Mouse (Mus musculus): Measurements from ENCODE around the gene Mpzl2. TPM values are rescaled to one million over a fixed set of nuclear protein-coding genes. Genes with fewer than 3 reads are reported as not detected.
A peak's percentile ranks its signal among the peaks of the same experiment; 100 is the strongest.

Mpzl2 gene
- 11.0 and 22.2 TPM in 2 replicates for polyA plus RNA-seq (2014; fragmentation: Nextera tagmentation; extraction: Ambion mirVana)

GRCm38 (mm10) chr9:45039499-45039898, at the start of gene Mpzl2:
TSS of gene Mpzl2 (plus strand) at chr9:45039799.
- Histone ChIP-seq H3K4me3 (ENCODE audit: low read length) (peak within 1 kb of the TSS; percentile 2; the same call in 1 of the 2 replicates), H3K9me3 (ENCODE audit: control insufficient read depth, low read length) (no peaks in the 10 kb centered on the region), H3K4me1 (ENCODE audit: control insufficient read depth, insufficient read depth, low read length) (peaks cover 17% of the 10 kb centered on the region; the same call in 1 of the 2 replicates), H3K9ac (ENCODE audit: low read depth, low read length) (peak within 1 kb of the TSS; percentile 12; the same call in 1 of the 2 replicates), H3K36me3 (ENCODE audit: control insufficient read depth, insufficient read depth, low read length) (no peaks in the 10 kb centered on the region), H3K4me2 (replicated peaks; ENCODE audit: low read depth, low read length) (peak within 1 kb of the TSS; percentile 31), H3K27ac (ENCODE audit: low read depth, low read length) (peak within 1 kb of the TSS; percentile 30; the same call in 1 of the 2 replicates), H3K27me3 (ENCODE audit: control insufficient read depth, insufficient read depth, low read length) (peaks cover 40% of the 10 kb centered on the region)
- ATAC-seq (ENCODE audit: low FRiP score, low TSS enrichment) = no peak
- WGBS = 69% methylated on average over 5 of the region's 5 CpGs

GRCm38 (mm10) chr9:44991821-44992220, 47.8 kb upstream of the Mpzl2 start:
- 75% methylated on average over 2 of the region's 2 CpGs for WGBS
- H3K4me1 ChIP-seq (ENCODE audit: control insufficient read depth, insufficient read depth, low read length) = no peaks in the 10 kb centered on the region

GRCm38 (mm10) chr9:44992271-44992670, 47.3 kb upstream of the Mpzl2 start:
- H3K4me1 ChIP-seq (ENCODE audit: control insufficient read depth, insufficient read depth, low read length) = no peaks in the 10 kb centered on the region
- H3K4me3 ChIP-seq (ENCODE audit: low read length) = no peak overlapping the region
- H3K9me3 ChIP-seq (ENCODE audit: control insufficient read depth, low read length) = no peaks in the 10 kb centered on the region
- no peak overlapping the region for H3K27ac ChIP-seq (ENCODE audit: low read depth, low read length)
- H3K4me2 ChIP-seq (replicated peaks; ENCODE audit: low read depth, low read length) = no peak overlapping the region
- no peak for ATAC-seq (ENCODE audit: low FRiP score, low TSS enrichment)
- H3K9ac ChIP-seq (ENCODE audit: low read depth, low read length) = no peak overlapping the region
- H3K27me3 ChIP-seq (ENCODE audit: control insufficient read depth, insufficient read depth, low read length) = no peaks in the 10 kb centered on the region
- H3K36me3 ChIP-seq (ENCODE audit: control insufficient read depth, insufficient read depth, low read length) = no peaks in the 10 kb centered on the region

More at GRCm38 (mm10) chr9:44991821-44992220, 47.8 kb upstream of the Mpzl2 start:
- H3K36me3 ChIP-seq (ENCODE audit: control insufficient read depth, insufficient read depth, low read length) = no peaks in the 10 kb centered on the region
- H3K9ac ChIP-seq (ENCODE audit: low read depth, low read length) = no peak overlapping the region
- H3K27ac ChIP-seq (ENCODE audit: low read depth, low read length) = no peak overlapping the region
- H3K4me3 ChIP-seq (ENCODE audit: low read length) = no peak overlapping the region
- H3K27me3 ChIP-seq (ENCODE audit: control insufficient read depth, insufficient read depth, low read length) = no peaks in the 10 kb centered on the region
- no peak overlapping the region for H3K4me2 ChIP-seq (replicated peaks; ENCODE audit: low read depth, low read length)
- H3K9me3 ChIP-seq (ENCODE audit: control insufficient read depth, low read length) = no peaks in the 10 kb centered on the region
- ATAC-seq (ENCODE audit: low FRiP score, low TSS enrichment) = no peak

- Histone ChIP-seq H3K4me1 (ENCODE audit: control insufficient read depth, insufficient read depth, low read length) (no peaks in the 10 kb centered on the region), H3K4me2 (replicated peaks; ENCODE audit: low read depth, low read length) (no peak overlapping the region), H3K36me3 (ENCODE audit: control insufficient read depth, insufficient read depth, low read length) (no peaks in the 10 kb centered on the region), H3K9me3 (ENCODE audit: control insufficient read depth, low read length) (no peaks in the 10 kb centered on the region), H3K27me3 (ENCODE audit: control insufficient read depth, insufficient read depth, low read length) (no peaks in the 10 kb centered on the region), H3K4me3 (ENCODE audit: low read length) (no peak overlapping the region), H3K27ac (ENCODE audit: low read depth, low read length) (no peak overlapping the region), H3K9ac (ENCODE audit: low read depth, low read length) (no peak overlapping the region)
- WGBS = 89% methylated on average over 2 of the region's 2 CpGs
- ATAC-seq (ENCODE audit: low FRiP score, low TSS enrichment) = no peak
Measured at GRCm38 (mm10) chr9:44993268-44993667, 46.3 kb upstream of the Mpzl2 start.

- Histone ChIP-seq H3K36me3 (ENCODE audit: control insufficient read depth, insufficient read depth, low read length) (no peaks in the 10 kb centered on the region), H3K27me3 (ENCODE audit: control insufficient read depth, insufficient read depth, low read length) (no peaks in the 10 kb centered on the region), H3K9me3 (ENCODE audit: control insufficient read depth, low read length) (no peaks in the 10 kb centered on the region), H3K27ac (ENCODE audit: low read depth, low read length) (no peak overlapping the region), H3K9ac (ENCODE audit: low read depth, low read length) (no peak overlapping the region), H3K4me1 (ENCODE audit: control insufficient read depth, insufficient read depth, low read length) (0 out of 2 replicates have a peak, but pooled peaks cover 2% of the 10 kb centered on the region), H3K4me2 (replicated peaks; ENCODE audit: low read depth, low read length) (no peak overlapping the region), H3K4me3 (ENCODE audit: low read length) (no peak overlapping the region)
- ATAC-seq (ENCODE audit: low FRiP score, low TSS enrichment) = no peak
- 76% methylated on average over 4 of the region's 4 CpGs for WGBS
Measured at GRCm38 (mm10) chr9:44994962-44995361, 44.6 kb upstream of the Mpzl2 start.

GRCm38 (mm10) chr9:44996590-44996989, 43.0 kb upstream of the Mpzl2 start:
- Histone ChIP-seq H3K27me3 (ENCODE audit: control insufficient read depth, insufficient read depth, low read length) (no peaks in the 10 kb centered on the region), H3K4me1 (ENCODE audit: control insufficient read depth, insufficient read depth, low read length) (0 out of 2 replicates have a peak, but pooled peaks cover 5% of the 10 kb centered on the region), H3K9ac (ENCODE audit: low read depth, low read length) (no peak overlapping the region), H3K27ac (ENCODE audit: low read depth, low read length) (no peak overlapping the region), H3K4me2 (replicated peaks; ENCODE audit: low read depth, low read length) (no peak overlapping the region), H3K4me3 (ENCODE audit: low read length) (no peak overlapping the region), H3K9me3 (ENCODE audit: control insufficient read depth, low read length) (no peaks in the 10 kb centered on the region), H3K36me3 (ENCODE audit: control insufficient read depth, insufficient read depth, low read length) (no peaks in the 10 kb centered on the region)
- no peak for ATAC-seq (ENCODE audit: low FRiP score, low TSS enrichment)
- WGBS = 91% methylated on average over 7 of the region's 7 CpGs

GRCm38 (mm10) chr9:44998138-44998537, 41.5 kb upstream of the Mpzl2 start:
- no peak overlapping the region for H3K9ac ChIP-seq (ENCODE audit: low read depth, low read length)
- H3K27me3 ChIP-seq (ENCODE audit: control insufficient read depth, insufficient read depth, low read length) = no peaks in the 10 kb centered on the region
- H3K4me1 ChIP-seq (ENCODE audit: control insufficient read depth, insufficient read depth, low read length) = 0 out of 2 replicates have a peak, but pooled peaks cover 5% of the 10 kb centered on the region
- no peak for ATAC-seq (ENCODE audit: low FRiP score, low TSS enrichment)
- H3K36me3 ChIP-seq (ENCODE audit: control insufficient read depth, insufficient read depth, low read length) = no peaks in the 10 kb centered on the region
- H3K4me2 ChIP-seq (replicated peaks; ENCODE audit: low read depth, low read length) = no peak overlapping the region
- H3K4me3 ChIP-seq (ENCODE audit: low read length) = no peak overlapping the region
- no peaks in the 10 kb centered on the region for H3K9me3 ChIP-seq (ENCODE audit: control insufficient read depth, low read length)
- 49% methylated on average over 11 of the region's 11 CpGs for WGBS
- H3K27ac ChIP-seq (ENCODE audit: low read depth, low read length) = no peak overlapping the region

- ATAC-seq (ENCODE audit: low FRiP score, low TSS enrichment) = no peak
- H3K4me2 ChIP-seq (replicated peaks; ENCODE audit: low read depth, low read length) = no peak overlapping the region
- no peaks in the 10 kb centered on the region for H3K27me3 ChIP-seq (ENCODE audit: control insufficient read depth, insufficient read depth, low read length)
- 0 out of 2 replicates have a peak, but pooled peaks cover 5% of the 10 kb centered on the region for H3K4me1 ChIP-seq (ENCODE audit: control insufficient read depth, insufficient read depth, low read length)
- no peak overlapping the region for H3K27ac ChIP-seq (ENCODE audit: low read depth, low read length)
- 69% methylated on average over 6 of the region's 6 CpGs for WGBS
- no peak overlapping the region for H3K4me3 ChIP-seq (ENCODE audit: low read length)
- H3K36me3 ChIP-seq (ENCODE audit: control insufficient read depth, insufficient read depth, low read length) = no peaks in the 10 kb centered on the region
- no peak overlapping the region for H3K9ac ChIP-seq (ENCODE audit: low read depth, low read length)
- no peaks in the 10 kb centered on the region for H3K9me3 ChIP-seq (ENCODE audit: control insufficient read depth, low read length)
Measured at GRCm38 (mm10) chr9:44999171-44999570, 40.4 kb upstream of the Mpzl2 start.

- no peak overlapping the region for H3K4me2 ChIP-seq (replicated peaks; ENCODE audit: low read depth, low read length)
- H3K9ac ChIP-seq (ENCODE audit: low read depth, low read length) = no peak overlapping the region
- 0 out of 2 replicates have a peak, but pooled peaks cover 5% of the 10 kb centered on the region for H3K4me1 ChIP-seq (ENCODE audit: control insufficient read depth, insufficient read depth, low read length)
- H3K9me3 ChIP-seq (ENCODE audit: control insufficient read depth, low read length) = no peaks in the 10 kb centered on the region
- H3K36me3 ChIP-seq (ENCODE audit: control insufficient read depth, insufficient read depth, low read length) = no peaks in the 10 kb centered on the region
- no peak overlapping the region for H3K4me3 ChIP-seq (ENCODE audit: low read length)
- no peak for ATAC-seq (ENCODE audit: low FRiP score, low TSS enrichment)
- H3K27ac ChIP-seq (ENCODE audit: low read depth, low read length) = no peak overlapping the region
- no peaks in the 10 kb centered on the region for H3K27me3 ChIP-seq (ENCODE audit: control insufficient read depth, insufficient read depth, low read length)
- WGBS = 58% methylated on average over 5 of the region's 5 CpGs
Measured at GRCm38 (mm10) chr9:44999776-45000175, 39.8 kb upstream of the Mpzl2 start.

Data from kidney, embryonic 14.5 days (tissue).